Mouse (Mus musculus) lung, adult 2 months (tissue): ENCODE data around the gene Slc6a3. TPM values are rescaled to one million over a fixed set of nuclear protein-coding genes. Genes with fewer than 3 reads are reported as not detected.
A peak's percentile ranks its signal among the peaks of the same experiment; 100 is the strongest.

ENCODE experiments used
- DNase-seq: peaks from one replicate; pipeline ENCODE4 v3.0.0; 2022
- H3K4me1 ChIP-seq: fragments of 200-500 bp; 2 replicates; pipeline ENCODE4 v1.6.1; 2011; ENCODE audit warnings: low read length; ENCODE audit not compliant: control insufficient read depth, insufficient read depth
- H3K4me3 ChIP-seq: fragments of 200-500 bp; replicated peaks from 2 replicates; pipeline ENCODE3; 2011; ENCODE audit warnings: low read depth, mild to moderate bottlenecking, control low read depth, low read length; ENCODE audit errors: extremely low read depth
- CTCF ChIP-seq: fragments of 200-500 bp; IDR thresholded peaks from 2 replicates; pipeline ENCODE4 v1.5.1; 2011; ENCODE audit warnings: mild to moderate bottlenecking, low read length, control low read depth; ENCODE audit not compliant: insufficient read depth
- POLR2A ChIP-seq: fragments of 200-500 bp; IDR thresholded peaks from 2 replicates; pipeline ENCODE4 v1.6.1; 2011; ENCODE audit warnings: low read depth, mild to moderate bottlenecking, control low read depth, low read length, borderline replicate concordance; ENCODE audit errors: extremely low read depth
- WGBS: fragments of 180-500 bp; shearing (Covaris S2); methylation state at CpG from one replicate; pipeline ENCODE4 v1.1.7; 2018; 5-methylcytosine and 5-hydroxymethylcytosine counted together
- polyA plus RNA-seq: library from polyadenylated mRNA; depleted of rRNA; stranded (reverse); fragments of >200 nt; gene quantifications from 2 replicates; pipeline ENCODE4 v1.2.3, GENCODE M21; 2012

The Slc6a3 gene
- polyA plus RNA-seq, 1 experiment: 0.12 TPM

GRCm38 (mm10) chr13:73505686-73506467, 30.7 kb upstream of the Slc6a3 start:
- Histone ChIP-seq H3K4me1 (peaks cover 11% of the 10 kb centered on the region), H3K4me3 (no peak overlapping the region)
- DNase-seq: peak; percentile 74
- WGBS: 60% methylated on average over 7 of the region's 7 CpGs
- TF ChIP-seq POLR2A (no peak), CTCF (peak; percentile 92)

- H3K4me1 ChIP-seq: peaks cover 11% of the 10 kb centered on the region
- TF ChIP-seq POLR2A (no peak), CTCF (no peak)
- no peak for DNase-seq
- no peak overlapping the region for H3K4me3 ChIP-seq
- WGBS: 63% methylated on average over 8 of the region's 8 CpGs
Measured at GRCm38 (mm10) chr13:73508817-73509550, 27.6 kb upstream of the Slc6a3 start.

- no peak for TF ChIP-seq CTCF
- no peak for TF ChIP-seq POLR2A
- Histone ChIP-seq H3K4me3 (no peak overlapping the region), H3K4me1 (peaks cover 11% of the 10 kb centered on the region)
- DNase-seq: no peak
- 70% methylated on average over 6 of the region's 6 CpGs for WGBS
Measured at GRCm38 (mm10) chr13:73509869-73510268, 26.7 kb upstream of the Slc6a3 start.

- H3K4me1 ChIP-seq: peaks cover 7% of the 10 kb centered on the region
- DNase-seq: peak; percentile 58
- WGBS: 51% methylated on average over 13 of the region's 13 CpGs
- TF ChIP-seq CTCF: peak; percentile 76
- TF ChIP-seq POLR2A: no peak
- H3K4me3 ChIP-seq: no peak overlapping the region
Measured at GRCm38 (mm10) chr13:73512776-73513673, 23.5 kb upstream of the Slc6a3 start.

- TF ChIP-seq POLR2A (no peak), CTCF (no peak)
- WGBS: 78% methylated on average over 4 of the region's 4 CpGs
- Histone ChIP-seq H3K4me1 (no peaks in the 10 kb centered on the region), H3K4me3 (no peak overlapping the region)
- DNase-seq: no peak
Measured at GRCm38 (mm10) chr13:73516886-73517285, 19.7 kb upstream of the Slc6a3 start.

- DNase-seq: no peak
- WGBS: 81% methylated on average over 3 of the region's 3 CpGs
- H3K4me1 ChIP-seq: no peaks in the 10 kb centered on the region
- TF ChIP-seq CTCF (no peak), POLR2A (no peak)
- H3K4me3 ChIP-seq: no peak overlapping the region
Measured at GRCm38 (mm10) chr13:73533716-73534115, 2.8 kb upstream of the Slc6a3 start.

- WGBS: 51% methylated on average over 3 of the region's 3 CpGs
- no peak for DNase-seq
- TF ChIP-seq POLR2A (no peak), CTCF (no peak)
- H3K4me1 ChIP-seq: no peaks in the 10 kb centered on the region
- no peak overlapping the region for H3K4me3 ChIP-seq
Measured at GRCm38 (mm10) chr13:73535287-73535686, 1.3 kb upstream of the Slc6a3 start.

- no peak for DNase-seq
- WGBS: 14% methylated on average over 13 of the region's 13 CpGs
- H3K4me3 ChIP-seq: no peak overlapping the region
Measured at GRCm38 (mm10) chr13:73536824-73537223, 277 bp downstream of the Slc6a3 start.

GRCm38 (mm10) chr13:73564201-73564600, 27.7 kb downstream of the Slc6a3 start:
- 81% methylated on average over 5 of the region's 5 CpGs for WGBS

More at GRCm38 (mm10) chr13:73536824-73537223, 277 bp downstream of the Slc6a3 start:
- TF ChIP-seq CTCF: no peak
- TF ChIP-seq POLR2A: no peak
- H3K4me1 ChIP-seq: no peaks in the 10 kb centered on the region

GRCm38 (mm10) chr13:73575051-73575450, 38.5 kb downstream of the Slc6a3 start:
- H3K4me3 ChIP-seq: no peak overlapping the region
- DNase-seq: no peak
- no peak for TF ChIP-seq CTCF
- H3K4me1 ChIP-seq: no peaks in the 10 kb centered on the region

More at GRCm38 (mm10) chr13:73564201-73564600, 27.7 kb downstream of the Slc6a3 start:
- TF ChIP-seq CTCF (no peak), POLR2A (no peak)
- no peak for DNase-seq
- Histone ChIP-seq H3K4me1 (no peaks in the 10 kb centered on the region), H3K4me3 (no peak overlapping the region)
